Comparison of ENCODE assay signal across 7 mouse cellular contexts in genomic region chrX:104200388-104200735, GRCm38 (mm10). TPM values are rescaled to one million over a fixed set of nuclear protein-coding genes. Genes with fewer than 3 reads are reported as not detected.
DNase-seq lines count a peak whose midpoint lies in the region; ATAC-seq and TF ChIP-seq lines count a peak whose summit lies in the region.

No protein-coding gene starts in this region.

- H3K27ac ChIP-seq in thymus, adult 2 months (ENCODE audit: control insufficient read depth, insufficient read depth, low read length): no peak overlapping the region
- H3K27ac ChIP-seq in embryonic facial prominence, embryonic 12.5 days: peak overlapping the region; percentile 70
- H3K27ac ChIP-seq in hindbrain, embryonic 15.5 days (replicated peaks): peak overlapping the region; percentile 97
- H3K27ac ChIP-seq in limb, embryonic 12.5 days: peak overlapping the region; percentile 67
- H3K27ac ChIP-seq in neural tube, embryonic 14.5 days (ENCODE audit: low read depth, low read length): peak overlapping the region; percentile 92

- ATAC-seq in embryonic facial prominence, embryonic 12.5 days (ENCODE audit: insufficient number of reproducible peaks, insufficient read depth, low FRiP score, low TSS enrichment): peak; percentile 54; the same call in 1 of the 2 replicates
- ATAC-seq in hindbrain, embryonic 15.5 days (ENCODE audit: low FRiP score, low read depth): peak; percentile 52
- peak; percentile 44 for ATAC-seq in limb, embryonic 12.5 days (ENCODE audit: insufficient number of reproducible peaks, insufficient read depth, low FRiP score, low TSS enrichment, low read depth)
- ATAC-seq in neural tube, embryonic 14.5 days (ENCODE audit: low read depth): peak; percentile 75

- peaks cover 8% of the 10 kb centered on the region for H3K4me1 ChIP-seq in thymus, adult 2 months (replicated peaks; ENCODE audit: control insufficient read depth, insufficient read depth, low read length)
- H3K4me1 ChIP-seq in embryonic facial prominence, embryonic 12.5 days: no peaks in the 10 kb centered on the region
- H3K4me1 ChIP-seq in hindbrain, embryonic 15.5 days (replicated peaks): peaks cover 4% of the 10 kb centered on the region; the same call in 1 of the 2 replicates
- no peaks in the 10 kb centered on the region for H3K4me1 ChIP-seq in limb, embryonic 12.5 days (replicated peaks)
- no peaks in the 10 kb centered on the region for H3K4me1 ChIP-seq in neural tube, embryonic 14.5 days (ENCODE audit: control insufficient read depth, insufficient read depth, low read length)

- peaks cover 19% of the 10 kb centered on the region; the same call in 1 of the 2 replicates for H3K27me3 ChIP-seq in thymus, adult 2 months (ENCODE audit: control insufficient read depth, insufficient read depth, low read length)
- H3K27me3 ChIP-seq in embryonic facial prominence, embryonic 12.5 days: peaks cover 32% of the 10 kb centered on the region
- H3K27me3 ChIP-seq in hindbrain, embryonic 15.5 days: peaks cover 4% of the 10 kb centered on the region; the same call in 1 of the 2 replicates
- H3K27me3 ChIP-seq in limb, embryonic 12.5 days: peaks cover 59% of the 10 kb centered on the region
- peaks cover 3% of the 10 kb centered on the region; the same call in 1 of the 2 replicates for H3K27me3 ChIP-seq in neural tube, embryonic 14.5 days (ENCODE audit: control insufficient read depth, insufficient read depth, low read length)

- WGBS in thymus, adult 2 months: 3% methylated on average over 22 of the region's 37 CpGs
- WGBS in embryonic facial prominence, embryonic 12.5 days: 18% methylated on average over 18 of the region's 37 CpGs
- 45% methylated on average over 27 of the region's 37 CpGs for WGBS in hindbrain, embryonic 15.5 days
- WGBS in limb, embryonic 12.5 days: 21% methylated on average over 29 of the region's 37 CpGs
- WGBS in neural tube, embryonic 14.5 days: 40% methylated on average over 1 of the region's 37 CpGs

- DNase-seq in thymus, adult 2 months: peak; percentile 10
- DNase-seq in thymus, postnatal 25 days: no peak
- DNase-seq in gastrocnemius, postnatal 36 days: no peak

- H3K9me3 ChIP-seq in embryonic facial prominence, embryonic 12.5 days: no peaks in the 10 kb centered on the region
- H3K9me3 ChIP-seq in hindbrain, embryonic 15.5 days: no peaks in the 10 kb centered on the region
- H3K9me3 ChIP-seq in limb, embryonic 12.5 days: peaks cover 7% of the 10 kb centered on the region; the same call in 1 of the 2 replicates
- H3K9me3 ChIP-seq in neural tube, embryonic 14.5 days (ENCODE audit: control insufficient read depth, low read length): no peaks in the 10 kb centered on the region

- peak overlapping the region; percentile 48 for H3K4me3 ChIP-seq in thymus, adult 2 months (ENCODE audit: control insufficient read depth, insufficient read depth, low read length)
- H3K4me3 ChIP-seq in embryonic facial prominence, embryonic 12.5 days: peak overlapping the region; percentile 48
- peak overlapping the region; percentile 65 for H3K4me3 ChIP-seq in hindbrain, embryonic 15.5 days
- H3K4me3 ChIP-seq in limb, embryonic 12.5 days (replicated peaks): peak overlapping the region; percentile 54
- H3K4me3 ChIP-seq in neural tube, embryonic 14.5 days (ENCODE audit: low read depth, low read length): peak overlapping the region; percentile 56

- no peak for TF ChIP-seq CTCF in thymus, adult 2 months (IDR thresholded peaks at IDR 0.05; ENCODE audit: borderline replicate concordance, control insufficient read depth, extremely low read depth, insufficient read depth, low read length, poor library complexity)

- H3K4me2 ChIP-seq in embryonic facial prominence, embryonic 12.5 days (replicated peaks): peak overlapping the region; percentile 67
- H3K4me2 ChIP-seq in hindbrain, embryonic 15.5 days: peak overlapping the region; percentile 59
- peak overlapping the region; percentile 73 for H3K4me2 ChIP-seq in limb, embryonic 12.5 days
- H3K4me2 ChIP-seq in neural tube, embryonic 14.5 days (ENCODE audit: low read depth, low read length): peak overlapping the region; percentile 49

- H3K9ac ChIP-seq in embryonic facial prominence, embryonic 12.5 days: peak overlapping the region; percentile 55
- H3K9ac ChIP-seq in hindbrain, embryonic 15.5 days: peak overlapping the region; percentile 85
- peak overlapping the region; percentile 70 for H3K9ac ChIP-seq in limb, embryonic 12.5 days (replicated peaks)
- peak overlapping the region; percentile 76 for H3K9ac ChIP-seq in neural tube, embryonic 14.5 days (replicated peaks; ENCODE audit: low read depth, low read length)

- no peak for TF ChIP-seq POLR2A in thymus, adult 2 months (IDR thresholded peaks at IDR 0.05; ENCODE audit: control insufficient read depth, extremely low read depth, insufficient read depth, low read length, poor library complexity)

- intact Hi-C loops in gastrocnemius, postnatal 36 days (cut with DNase I): no loop called here

- no peaks in the 10 kb centered on the region for H3K36me3 ChIP-seq in thymus, adult 2 months (ENCODE audit: control insufficient read depth, insufficient read depth, low read length)
- H3K36me3 ChIP-seq in embryonic facial prominence, embryonic 12.5 days: no peaks in the 10 kb centered on the region
- no peaks in the 10 kb centered on the region for H3K36me3 ChIP-seq in hindbrain, embryonic 15.5 days
- no peaks in the 10 kb centered on the region for H3K36me3 ChIP-seq in limb, embryonic 12.5 days
- no peaks in the 10 kb centered on the region for H3K36me3 ChIP-seq in neural tube, embryonic 14.5 days (ENCODE audit: control insufficient read depth, insufficient read depth, low read length)

RNA-seq across cellular contexts. Expression of gene Nexmif, which starts 0.6 kb away (rescaled TPM):
- polyA plus RNA-seq in thymus, adult 2 months (2012; rRNA removed): 0.03 and 0.06 TPM in 2 replicates
- 2.8 and 3.0 TPM in 2 replicates for polyA plus RNA-seq in embryonic facial prominence, embryonic 12.5 days (2016; fragmentation: Nextera tagmentation; extraction: Ambion mirVana)
- 15.8 and 15.9 TPM in 2 replicates for polyA plus RNA-seq in hindbrain, embryonic 15.5 days (2015; fragmentation: Nextera tagmentation; extraction: Ambion mirVana)
- polyA plus RNA-seq in limb, embryonic 12.5 days (2016; fragmentation: Nextera tagmentation; extraction: Ambion mirVana): 2.9 and 3.0 TPM in 2 replicates
- 16.3 and 19.4 TPM in 2 replicates for polyA plus RNA-seq in neural tube, embryonic 14.5 days (2014; fragmentation: Nextera tagmentation; extraction: Ambion mirVana)
- not detected for total RNA-seq in gastrocnemius, postnatal 36 days (2021)
